Mouse (Mus musculus) c-Kit-negative CD71-positive TER-119-positive erythroid progenitor cells, embryonic 14.5 days (primary cell): ENCODE results near the gene Dhps.

Experiments
- DNase-seq: peaks from one replicate; pipeline ENCODE4 v3.0.0-alpha.2; 2013; ENCODE audit warnings: low read depth, low spot score

The Dhps gene

GRCm38 (mm10) chr8:85071514-85072281 lies at the start of gene Dhps:
Gene Dhps (plus strand): TSS chr8:85071757.
- peak; percentile 74 for DNase-seq

- no peak for DNase-seq
Measured at GRCm38 (mm10) chr8:85023846-85024245, 47.7 kb upstream of the Dhps start.

GRCm38 (mm10) chr8:85025098-85025932 lies 46.2 kb upstream of the Dhps start, which contains the start of gene Asna1:
Gene Asna1 (minus strand): TSS chr8:85025281.
- peak; percentile 87 for DNase-seq

GRCm38 (mm10) chr8:85026670-85027515 lies 44.7 kb upstream of the Dhps start, which contains the start of gene Trir:
Gene Trir (plus strand): TSS chr8:85026823.
- DNase-seq: peak; percentile 99

GRCm38 (mm10) chr8:85027516-85027855 lies 44.1 kb upstream of the Dhps start:
- DNase-seq: peak; percentile 32

- DNase-seq: no peak
Measured at GRCm38 (mm10) chr8:85027922-85028321, 43.6 kb upstream of the Dhps start.

GRCm38 (mm10) chr8:85029271-85029670 lies 42.3 kb upstream of the Dhps start:
- DNase-seq: no peak

GRCm38 (mm10) chr8:85032622-85033311 lies 38.8 kb upstream of the Dhps start:
- no peak for DNase-seq

- no peak for DNase-seq
Measured at GRCm38 (mm10) chr8:85033867-85034266, 37.7 kb upstream of the Dhps start.

GRCm38 (mm10) chr8:85034764-85035163 lies 36.8 kb upstream of the Dhps start:
- DNase-seq: peak; percentile 54

GRCm38 (mm10) chr8:85035165-85035727 lies 36.3 kb upstream of the Dhps start:
- DNase-seq: peak; percentile 22

- DNase-seq: peak; percentile 19
Measured at GRCm38 (mm10) chr8:85035728-85036310, 35.7 kb upstream of the Dhps start.

- no peak for DNase-seq
Measured at GRCm38 (mm10) chr8:85036381-85036717, 35.2 kb upstream of the Dhps start.

- DNase-seq: peak; percentile 92
Measured at GRCm38 (mm10) chr8:85036718-85037365, 34.7 kb upstream of the Dhps start, which contains the start of gene Tnpo2. Gene Tnpo2 (plus strand): TSS chr8:85036915.

- DNase-seq: no peak
Measured at GRCm38 (mm10) chr8:85037366-85037680, 34.2 kb upstream of the Dhps start.

- peak; percentile 47 for DNase-seq
Measured at GRCm38 (mm10) chr8:85037681-85038531, 33.7 kb upstream of the Dhps start.

- DNase-seq: no peak
Measured at GRCm38 (mm10) chr8:85043619-85044018, 27.9 kb upstream of the Dhps start.

GRCm38 (mm10) chr8:85057367-85057766 lies 14.2 kb upstream of the Dhps start:
- no peak for DNase-seq
